Mouse (Mus musculus) lung, embryonic 16.5 days (tissue): Measurements from ENCODE around the gene Laptm5. TPM values are rescaled to one million over a fixed set of nuclear protein-coding genes. Genes with fewer than 3 reads are reported as not detected.

ENCODE experiments used
- polyA plus RNA-seq: library from polyadenylated mRNA; unstranded; fragments of >200 nt; fragmentation: Nextera tagmentation; extraction: Ambion mirVana; gene quantifications from 2 replicates; pipeline ENCODE4 v1.2.1, GENCODE M21; 2015

Gene Laptm5
- polyA plus RNA-seq, 1 experiment from 2014 or later = 43.3 TPM

Other genes with a start within 250 kb of the Laptm5 start
- 80.3 and 84.2 TPM in 2 replicates for gene Pum1, start 249.8 kb upstream of the Laptm5 start, polyA plus RNA-seq
- 16.9 and 20.1 TPM in 2 replicates for gene Sdc3, start 120.6 kb upstream of the Laptm5 start, polyA plus RNA-seq
- 0.92 and 1.3 TPM in 2 replicates for gene Matn1, start 31.3 kb downstream of the Laptm5 start, polyA plus RNA-seq